Mouse (Mus musculus): Measurements from ENCODE around the gene Nudt6. TPM values are rescaled to one million over a fixed set of nuclear protein-coding genes. Genes with fewer than 3 reads are reported as not detected.

Nudt6 gene
- polyA plus RNA-seq, 2 experiments, result 5.9 to 7.2 TPM

DNA sequence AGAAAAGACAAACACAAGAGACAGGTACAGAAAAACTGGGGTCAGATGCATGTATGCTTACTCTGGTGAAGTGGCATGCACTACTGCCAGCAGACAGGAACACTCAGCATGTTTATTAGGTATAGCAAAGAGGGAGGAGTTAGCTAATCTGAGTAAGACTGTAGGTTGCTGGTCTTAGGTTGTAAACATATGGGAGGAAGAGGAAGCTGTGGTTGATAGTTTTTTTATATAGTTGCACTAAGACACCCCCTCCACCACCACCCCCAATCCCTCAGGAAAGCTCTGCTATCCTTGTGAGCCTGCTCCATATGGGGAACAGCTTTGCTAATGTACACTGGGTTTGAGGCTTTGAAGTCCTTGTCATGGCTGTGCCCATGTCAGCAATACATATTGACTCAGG is 10.3 kb upstream of the Nudt6 start:
- H3K9ac ChIP-seq (ENCODE audit: low read depth, low read length, severe bottlenecking), result no peak overlapping the region
- no peaks in the 10 kb centered on the region for H3K27me3 ChIP-seq (ENCODE audit: control insufficient read depth, insufficient read depth, low read length)
- H3K36me3 ChIP-seq (ENCODE audit: control insufficient read depth, insufficient read depth, low read length), result peaks cover 47% of the 10 kb centered on the region
- DNase-seq (ENCODE audit: low spot score) (no peak), ATAC-seq (ENCODE audit: low FRiP score, low read depth) (no peak)
- H3K4me1 ChIP-seq (ENCODE audit: control insufficient read depth, insufficient read depth, low read length), result no peaks in the 10 kb centered on the region
- H3K4me2 ChIP-seq (replicated peaks; ENCODE audit: low read depth, low read length, severe bottlenecking), result no peak overlapping the region
- TF ChIP-seq POLR2A (IDR thresholded peaks at IDR 0.05; ENCODE audit: borderline replicate concordance, extremely low read depth, insufficient read depth, insufficient read length), result no peak
- H3K9me3 ChIP-seq (ENCODE audit: control insufficient read depth, low read length), result no peaks in the 10 kb centered on the region
- no peak overlapping the region for H3K27ac ChIP-seq (replicated peaks; ENCODE audit: low read depth, low read length)
- no peak overlapping the region for H3K4me3 ChIP-seq (replicated peaks; ENCODE audit: low read length)

DNA sequence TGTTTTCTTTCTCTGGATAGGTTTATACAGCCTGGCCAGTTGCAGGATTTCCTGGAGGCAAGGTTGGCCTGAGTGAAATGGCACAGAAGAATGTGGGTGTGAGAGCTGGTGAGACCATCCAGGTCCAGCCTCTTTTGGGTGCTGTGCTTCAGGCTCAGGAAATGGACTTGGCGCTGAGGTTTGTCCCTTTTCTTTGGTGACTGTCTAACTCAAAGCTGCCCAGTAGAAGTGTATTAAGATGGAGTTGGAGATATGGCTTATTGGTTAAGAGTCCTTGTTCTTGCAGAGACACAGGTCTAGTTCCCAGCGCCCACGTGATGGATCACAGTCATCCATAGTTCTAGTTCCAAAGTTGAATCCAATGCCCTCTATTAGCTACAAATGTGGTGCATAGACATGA is 6.1 kb upstream of the Nudt6 start:
- ATAC-seq (ENCODE audit: low FRiP score, low read depth), result no peak
- Histone ChIP-seq H3K4me1 (ENCODE audit: control insufficient read depth, insufficient read depth, low read length) (peaks cover 4% of the 10 kb centered on the region), H3K9me3 (ENCODE audit: control insufficient read depth, low read length) (no peaks in the 10 kb centered on the region), H3K36me3 (ENCODE audit: control insufficient read depth, insufficient read depth, low read length) (peaks cover 26% of the 10 kb centered on the region), H3K4me3 (replicated peaks; ENCODE audit: low read length) (no peak overlapping the region), H3K27me3 (ENCODE audit: control insufficient read depth, insufficient read depth, low read length) (no peaks in the 10 kb centered on the region), H3K4me2 (replicated peaks; ENCODE audit: low read depth, low read length, severe bottlenecking) (no peak overlapping the region), H3K27ac (replicated peaks; ENCODE audit: low read depth, low read length) (no peak overlapping the region), H3K9ac (ENCODE audit: low read depth, low read length, severe bottlenecking) (no peak overlapping the region)
- TF ChIP-seq POLR2A (IDR thresholded peaks at IDR 0.05; ENCODE audit: borderline replicate concordance, extremely low read depth, insufficient read depth, insufficient read length), result no peak
- 96% methylated on average over 3 of the region's 3 CpGs for WGBS
- DNase-seq (ENCODE audit: low spot score), result no peak

DNA sequence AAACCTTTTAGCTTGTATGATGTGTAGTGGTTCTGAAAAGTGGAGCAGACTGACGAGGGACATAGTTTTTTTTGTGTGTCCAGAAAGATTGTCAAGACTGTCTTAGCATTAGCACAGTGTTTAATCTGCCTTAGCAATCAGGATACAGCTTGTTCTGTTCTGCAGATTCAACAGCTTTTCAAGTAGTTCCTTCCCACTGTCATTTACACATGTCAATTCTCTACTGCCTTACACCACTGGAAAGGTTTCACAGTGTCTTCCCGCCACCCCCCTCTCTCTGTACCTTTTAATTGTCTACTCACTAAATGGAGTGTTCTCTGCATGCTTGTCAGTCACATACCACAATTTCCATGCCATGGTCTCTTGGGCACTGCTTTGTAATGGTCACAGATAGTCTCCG is 1.2 kb upstream of the Nudt6 start:
- WGBS, result 7% methylated on average over 3 of the region's 3 CpGs
- H3K4me2 ChIP-seq (replicated peaks; ENCODE audit: low read depth, low read length, severe bottlenecking), result peak overlapping the region; percentile 68
- DNase-seq (ENCODE audit: low spot score) (no peak), ATAC-seq (ENCODE audit: low FRiP score, low read depth) (no peak)
- no peak for TF ChIP-seq POLR2A (IDR thresholded peaks at IDR 0.05; ENCODE audit: borderline replicate concordance, extremely low read depth, insufficient read depth, insufficient read length)
- peak overlapping the region; percentile 94 for H3K4me3 ChIP-seq (replicated peaks; ENCODE audit: low read length)
- H3K27me3 ChIP-seq (ENCODE audit: control insufficient read depth, insufficient read depth, low read length), result no peaks in the 10 kb centered on the region
- no peaks in the 10 kb centered on the region for H3K9me3 ChIP-seq (ENCODE audit: control insufficient read depth, low read length)
- peaks cover 7% of the 10 kb centered on the region for H3K36me3 ChIP-seq (ENCODE audit: control insufficient read depth, insufficient read depth, low read length)
- H3K27ac ChIP-seq (replicated peaks; ENCODE audit: low read depth, low read length), result no peak overlapping the region
- H3K9ac ChIP-seq (ENCODE audit: low read depth, low read length, severe bottlenecking), result peak overlapping the region; percentile 77
- peaks cover 11% of the 10 kb centered on the region for H3K4me1 ChIP-seq (ENCODE audit: control insufficient read depth, insufficient read depth, low read length)

DNA sequence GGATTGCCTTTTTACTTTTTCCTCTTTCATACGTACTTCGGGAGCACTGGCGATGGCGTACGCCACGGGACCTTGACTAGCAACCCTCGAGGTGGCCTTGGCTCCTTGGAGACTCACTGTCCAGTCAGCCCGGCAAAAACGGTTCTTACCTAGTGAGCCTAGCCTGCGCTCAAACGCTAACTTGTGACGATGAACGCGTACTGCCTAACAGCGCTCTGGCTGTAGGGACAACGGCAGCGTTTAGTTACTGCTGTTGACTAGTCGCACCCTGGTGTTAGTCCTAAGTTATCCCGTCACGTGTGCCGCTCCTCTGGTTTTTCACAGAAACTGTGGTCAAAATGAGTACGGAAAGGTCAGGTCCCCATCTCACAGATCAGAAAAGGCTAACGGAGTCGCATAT is 630 bp upstream of the Nudt6 start:
- DNase-seq (ENCODE audit: low spot score) (peak; percentile 44), ATAC-seq (ENCODE audit: low FRiP score, low read depth) (no peak)
- H3K4me3 ChIP-seq (replicated peaks; ENCODE audit: low read length), result peak overlapping the region; percentile 94
- peaks cover 4% of the 10 kb centered on the region; the same call in 1 of the 2 replicates for H3K36me3 ChIP-seq (ENCODE audit: control insufficient read depth, insufficient read depth, low read length)
- no peaks in the 10 kb centered on the region for H3K9me3 ChIP-seq (ENCODE audit: control insufficient read depth, low read length)
- under 1% methylated on average over 24 of the region's 24 CpGs for WGBS
- H3K27ac ChIP-seq (replicated peaks; ENCODE audit: low read depth, low read length), result peak overlapping the region; percentile 88
- peak overlapping the region; percentile 68 for H3K4me2 ChIP-seq (replicated peaks; ENCODE audit: low read depth, low read length, severe bottlenecking)
- H3K27me3 ChIP-seq (ENCODE audit: control insufficient read depth, insufficient read depth, low read length), result no peaks in the 10 kb centered on the region
- no peak for TF ChIP-seq POLR2A (IDR thresholded peaks at IDR 0.05; ENCODE audit: borderline replicate concordance, extremely low read depth, insufficient read depth, insufficient read length)
- H3K9ac ChIP-seq (ENCODE audit: low read depth, low read length, severe bottlenecking), result peak overlapping the region; percentile 77
- H3K4me1 ChIP-seq (ENCODE audit: control insufficient read depth, insufficient read depth, low read length), result peaks cover 11% of the 10 kb centered on the region

DNA sequence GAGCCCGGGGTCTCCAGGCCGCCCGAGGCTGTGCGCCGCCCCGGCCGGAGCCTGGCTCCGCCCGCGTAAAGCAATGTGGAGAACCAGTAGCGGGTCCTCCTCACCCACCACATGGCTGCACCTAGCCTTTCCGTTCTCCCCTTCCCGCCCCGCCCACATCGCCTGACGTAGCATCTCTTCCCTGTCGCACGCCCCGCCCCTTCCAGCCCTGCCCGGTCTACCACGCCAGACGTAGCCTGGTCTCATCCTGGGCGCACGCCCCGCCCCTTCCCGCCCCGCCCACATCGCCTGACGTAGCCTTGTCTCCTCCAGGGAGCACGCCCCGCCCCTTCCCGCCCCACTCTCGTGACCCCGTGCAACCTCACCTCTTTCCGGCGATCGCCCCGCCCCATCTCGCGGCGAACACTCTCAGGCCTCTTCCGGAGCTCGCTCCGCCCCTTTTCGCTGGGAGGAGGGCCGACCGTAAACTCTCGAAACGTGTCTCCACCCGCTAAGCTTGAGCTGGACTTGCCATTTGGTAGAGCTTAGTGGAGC is 486 bp downstream of the Nudt6 start, which contains the start of gene Spata5:
Spata5 (plus strand) TSS at position 439 of the 534 bp plus-strand sequence.
- peak; percentile 73; the same call in 1 of the 2 replicates for TF ChIP-seq POLR2A (IDR thresholded peaks at IDR 0.05; ENCODE audit: borderline replicate concordance, extremely low read depth, insufficient read depth, insufficient read length)

More for the DNA sequence above, 486 bp downstream of the Nudt6 start, which contains the start of gene Spata5:
- Histone ChIP-seq H3K4me3 (replicated peaks; ENCODE audit: low read length) (peak within 1 kb of the TSS; percentile 94), H3K27ac (replicated peaks; ENCODE audit: low read depth, low read length) (peak within 1 kb of the TSS; percentile 88), H3K36me3 (ENCODE audit: control insufficient read depth, insufficient read depth, low read length) (no peaks in the 10 kb centered on the region), H3K4me1 (ENCODE audit: control insufficient read depth, insufficient read depth, low read length) (peaks cover 11% of the 10 kb centered on the region), H3K9ac (ENCODE audit: low read depth, low read length, severe bottlenecking) (peak within 1 kb of the TSS; percentile 82), H3K27me3 (ENCODE audit: control insufficient read depth, insufficient read depth, low read length) (no peaks in the 10 kb centered on the region), H3K9me3 (ENCODE audit: control insufficient read depth, low read length) (no peaks in the 10 kb centered on the region), H3K4me2 (replicated peaks; ENCODE audit: low read depth, low read length, severe bottlenecking) (peak within 1 kb of the TSS; percentile 83)
- ATAC-seq (ENCODE audit: low FRiP score, low read depth) (peak; percentile 93), DNase-seq (ENCODE audit: low spot score) (peak; percentile 99)
- 2% methylated on average over 36 of the region's 50 CpGs for WGBS

All from limb, embryonic 14.5 days (tissue).